Mouse (Mus musculus) hindbrain, embryonic 15.5 days (tissue): ENCODE results near the gene Defa35. TPM values are rescaled to one million over a fixed set of nuclear protein-coding genes. Genes with fewer than 3 reads are reported as not detected.
"Not testable (repeated sequence)": the region's sequence is repeated elsewhere in the genome, so short reads cannot be mapped to it uniquely, and the experiment has no call there.

Source experiments
- ATAC-seq: fragments of 200-750 bp; cut with Nextera tagmentation; 2 replicates; pipeline ENCODE4 v1.8.0; 2017; ENCODE audit warnings: low read depth, moderate number of reproducible peaks, moderate TSS enrichment; ENCODE audit not compliant: low FRiP score
- H3K27ac ChIP-seq: fragments of 300-500 bp; sonication (generic); replicated peaks from 2 replicates; pipeline ENCODE4 v1.5.1; 2015; ENCODE audit warnings: mild to moderate bottlenecking, inconsistent platforms
- H3K27me3 ChIP-seq: fragments of 300-500 bp; sonication (generic); 2 replicates; pipeline ENCODE4 v1.6.1; 2015; ENCODE audit warnings: control low read depth, inconsistent platforms
- H3K36me3 ChIP-seq: fragments of 300-500 bp; sonication (generic); 2 replicates; pipeline ENCODE4 v1.6.1; 2015; ENCODE audit warnings: control low read depth, inconsistent platforms
- H3K4me1 ChIP-seq: fragments of 300-500 bp; sonication (generic); replicated peaks from 2 replicates; pipeline ENCODE4 v1.6.1; 2015; ENCODE audit warnings: control low read depth, inconsistent platforms
- H3K4me2 ChIP-seq: fragments of 300-500 bp; sonication (generic); 2 replicates; pipeline ENCODE4 v1.6.1; 2015; ENCODE audit warnings: moderate library complexity, mild to moderate bottlenecking, inconsistent platforms
- H3K4me3 ChIP-seq: fragments of 300-500 bp; sonication (generic); 2 replicates; pipeline ENCODE4 v1.5.1; 2015; ENCODE audit warnings: mild to moderate bottlenecking, inconsistent platforms
- H3K9ac ChIP-seq: fragments of 300-500 bp; sonication (generic); 2 replicates; pipeline ENCODE4 v1.6.1; 2015; ENCODE audit warnings: inconsistent platforms
- H3K9me3 ChIP-seq: fragments of 300-500 bp; sonication (generic); 2 replicates; pipeline ENCODE4 v1.6.1; 2016; ENCODE audit warnings: control low read depth, inconsistent platforms
- whole genome bisulfite sequencing: fragments of 180-500 bp; shearing (Covaris S2); methylation state at CpG from one replicate; pipeline ENCODE4 v1.1.7; 2015; 5-methylcytosine and 5-hydroxymethylcytosine counted together
- polyA plus RNA-seq: library from polyadenylated mRNA; unstranded; fragments of >200 nt; fragmentation: Nextera tagmentation; extraction: Ambion mirVana; gene quantifications from 2 replicates; pipeline ENCODE4 v1.2.1, GENCODE M21; 2015

The Defa35 gene
- polyA plus RNA-seq = not detected in 2 replicates

DNA sequence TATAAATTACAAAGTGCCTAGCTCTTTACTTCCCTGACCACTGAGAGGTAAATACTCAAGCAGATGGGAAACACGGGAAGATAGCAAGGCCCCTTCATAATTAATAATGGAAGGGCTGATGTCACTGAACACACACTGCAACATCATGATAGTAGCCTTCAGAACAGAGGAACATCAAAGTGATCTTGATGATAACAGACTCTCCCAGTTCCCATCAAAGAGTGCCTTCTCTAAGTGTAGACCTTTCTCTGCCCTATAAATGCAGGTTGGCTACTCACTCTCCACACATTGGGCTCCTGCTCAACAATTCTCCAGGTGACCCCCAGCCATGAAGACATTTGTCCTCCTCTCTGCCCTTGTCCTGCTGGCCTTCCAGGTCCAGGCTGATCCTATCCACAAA is at the start of gene Defa35:
Gene Defa35 (plus strand): TSS at position 301 of the 400 bp plus-strand sequence.
- not testable (repeated sequence) for H3K9me3 ChIP-seq, ATAC-seq, H3K36me3 ChIP-seq, H3K27ac ChIP-seq, H3K9ac ChIP-seq, H3K4me1 ChIP-seq, H3K27me3 ChIP-seq, H3K4me2 ChIP-seq, H3K4me3 ChIP-seq
- WGBS = 80% methylated on average over 1 of the region's 1 CpGs

DNA sequence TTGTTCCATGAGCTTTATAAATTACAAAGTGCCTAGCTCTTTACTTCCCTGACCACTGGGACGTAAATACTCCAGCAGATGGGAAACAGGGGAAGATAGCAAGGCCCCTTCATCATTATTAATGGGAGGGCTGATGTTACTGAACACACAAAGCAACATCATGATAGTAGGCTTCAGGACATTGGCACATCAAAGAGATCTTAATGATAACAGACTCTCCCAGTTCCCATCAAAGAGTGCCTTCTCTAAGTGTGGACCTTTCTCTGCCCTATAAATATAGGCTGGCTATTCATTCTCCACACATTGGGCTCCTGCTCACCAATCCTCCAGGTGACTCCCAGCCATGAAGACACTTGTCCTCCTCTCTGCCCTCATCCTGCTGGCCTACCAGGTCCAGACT is 39.6 kb upstream of the Defa35 start, which contains the start of gene Defa21:
Gene Defa21 (plus strand): TSS at position 301 of the 400 bp plus-strand sequence.
- WGBS = no CpG with 5 or more reads among the region's 1 CpGs

GRCm38 (mm10) chr8:21054747-21055146 is 10.1 kb upstream of the Defa35 start, which contains the start of gene Defa23:
Gene Defa23, plus strand, starts transcription at chr8:21055047.
- not testable (repeated sequence) for H3K36me3 ChIP-seq

More for the DNA sequence above, 39.6 kb upstream of the Defa35 start, which contains the start of gene Defa21:
- H3K4me1 ChIP-seq, H3K4me3 ChIP-seq, H3K27ac ChIP-seq, H3K27me3 ChIP-seq, H3K4me2 ChIP-seq, ATAC-seq, H3K36me3 ChIP-seq, H3K9ac ChIP-seq, H3K9me3 ChIP-seq: not testable (repeated sequence)

DNA sequence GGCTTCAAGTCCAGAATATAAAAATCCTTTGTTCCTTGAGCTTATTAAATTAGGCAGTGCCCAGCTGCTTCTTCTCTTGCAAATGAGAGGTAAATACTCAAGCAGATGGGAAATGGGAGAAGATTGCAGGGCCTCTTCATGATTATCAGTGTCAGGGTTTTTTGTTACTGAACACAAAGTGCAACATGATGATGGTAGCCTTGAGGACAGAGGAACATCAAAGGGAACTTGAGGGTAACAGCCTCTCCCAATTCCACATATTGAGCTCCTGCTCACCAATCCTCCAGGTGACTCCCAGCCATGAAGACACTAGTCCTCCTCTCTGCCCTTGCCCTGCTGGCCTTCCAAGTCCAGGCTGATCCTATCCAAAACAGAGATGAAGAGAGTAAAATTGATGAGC is 19.3 kb downstream of the Defa35 start, which contains the start of gene Defa25:
Gene Defa25 (plus strand): TSS at position 301 of the 400 bp plus-strand sequence.
- H3K27ac ChIP-seq, H3K4me2 ChIP-seq, H3K27me3 ChIP-seq, H3K9me3 ChIP-seq, H3K36me3 ChIP-seq, H3K9ac ChIP-seq, H3K4me1 ChIP-seq, H3K4me3 ChIP-seq, ATAC-seq: not testable (repeated sequence)

More at GRCm38 (mm10) chr8:21054747-21055146, 10.1 kb upstream of the Defa35 start, which contains the start of gene Defa23:
- not testable (repeated sequence) for H3K9me3 ChIP-seq, H3K27me3 ChIP-seq, H3K27ac ChIP-seq, ATAC-seq, H3K4me3 ChIP-seq, H3K9ac ChIP-seq, H3K4me2 ChIP-seq, H3K4me1 ChIP-seq
- no CpG with 5 or more reads among the region's 1 CpGs for WGBS

- no peaks in the 10 kb centered on the region for H3K27me3 ChIP-seq
- H3K36me3 ChIP-seq = no peaks in the 10 kb centered on the region
- H3K4me2 ChIP-seq = no peak overlapping the region
- ATAC-seq = no peak
- no peak overlapping the region for H3K27ac ChIP-seq
- WGBS = 46% methylated on average over 4 of the region's 4 CpGs
- H3K4me3 ChIP-seq = no peak overlapping the region
- peaks cover 6% of the 10 kb centered on the region; the same call in 1 of the 2 replicates for H3K9me3 ChIP-seq
- H3K9ac ChIP-seq = no peak overlapping the region
- H3K4me1 ChIP-seq = no peaks in the 10 kb centered on the region
Measured at GRCm38 (mm10) chr8:21093106-21093505, 28.3 kb downstream of the Defa35 start.

- not testable (repeated sequence) for H3K4me1 ChIP-seq, H3K27me3 ChIP-seq, H3K4me3 ChIP-seq, H3K9ac ChIP-seq, H3K36me3 ChIP-seq, H3K9me3 ChIP-seq, H3K27ac ChIP-seq, ATAC-seq, H3K4me2 ChIP-seq
- WGBS = no CpG with 5 or more reads among the region's 2 CpGs
Measured at GRCm38 (mm10) chr8:21095950-21096349, 31.1 kb downstream of the Defa35 start, which contains the start of gene Gm14851. Gene Gm14851, minus strand, starts transcription at chr8:21096050.

Other genes starting within 250 kb of the Defa35 start
- gene Defb33, start 172.4 kb upstream of the Defa35 start, polyA plus RNA-seq = not detected in 2 replicates
- gene Gm15056, start 162.4 kb upstream of the Defa35 start, polyA plus RNA-seq = not detected in 2 replicates
- gene Gm6040, start 143.0 kb upstream of the Defa35 start, polyA plus RNA-seq = not detected in 2 replicates
- not detected in 2 replicates for gene AY761185, start 120.3 kb upstream of the Defa35 start, polyA plus RNA-seq
- not detected in 2 replicates for gene Defa21, start 39.5 kb upstream of the Defa35 start, polyA plus RNA-seq
- not detected in 2 replicates for gene Defa23, start 10.0 kb upstream of the Defa35 start, polyA plus RNA-seq
- gene Defa25, start 19.4 kb downstream of the Defa35 start, polyA plus RNA-seq = not detected in 2 replicates
- gene Gm14851, start 31.0 kb downstream of the Defa35 start, polyA plus RNA-seq = not detected in 2 replicates
- not detected in 2 replicates for gene Defa30, start 69.6 kb downstream of the Defa35 start, polyA plus RNA-seq
- not detected in 2 replicates for gene Defa22, start 97.2 kb downstream of the Defa35 start, polyA plus RNA-seq
- gene Defa31, start 126.6 kb downstream of the Defa35 start, polyA plus RNA-seq = not detected in 2 replicates
- gene Gm15293, start 136.5 kb downstream of the Defa35 start, polyA plus RNA-seq = not detected in 2 replicates
- gene Gm15292, start 184.7 kb downstream of the Defa35 start, polyA plus RNA-seq = not detected in 2 replicates